Mouse (Mus musculus) neutrophil, adult 5-6 weeks (primary cell): ENCODE measurements around the gene Uba1. TPM values are rescaled to one million over a fixed set of nuclear protein-coding genes. Genes with fewer than 3 reads are reported as not detected.
"Not testable (repeated sequence)": the region's sequence is repeated elsewhere in the genome, so short reads cannot be mapped to it uniquely, and the experiment has no call there.

ENCODE experiments used
- ATAC-seq: fragments of 151-379, 151-347 bp; 2 replicates; pipeline ENCODE4 v1.8.0; 2017; ENCODE audit warnings: mild to moderate bottlenecking, moderate TSS enrichment; ENCODE audit not compliant: insufficient number of reproducible peaks, poor library complexity, low FRiP score, severe bottlenecking; ENCODE audit errors: extremely low read depth
- total RNA-seq: library from RNA; stranded (forward); fragments of 200-1000 nt; gene quantifications from 2 replicates; pipeline ENCODE4 v1.2.3, GENCODE M21; 2017

The Uba1 gene
- total RNA-seq, 1 experiment from 2014 or later, result 177 TPM

GRCm38 (mm10) chrX:20704295-20705082, 46.4 kb downstream of the Uba1 start:
- ATAC-seq, result peak; percentile 88

GRCm38 (mm10) chrX:20705083-20705402, 46.9 kb downstream of the Uba1 start:
- ATAC-seq, result no peak

- no peak for ATAC-seq
These were observed 70.6 kb downstream of the Uba1 start for GRCm38 (mm10) chrX:20728681-20729080.

- ATAC-seq, result not testable (repeated sequence)
These were observed 71.9 kb downstream of the Uba1 start for GRCm38 (mm10) chrX:20730048-20730447.

Other genes with a start within 250 kb of the Uba1 start
- 4.7 and 5.8 TPM in 2 replicates for gene Jade3, start 232.6 kb upstream of the Uba1 start, total RNA-seq
- gene Rgn, start 108.5 kb upstream of the Uba1 start, total RNA-seq, result not detected in 2 replicates
- gene Rbm10, start 40.8 kb upstream of the Uba1 start, total RNA-seq, result 51.0 and 51.7 TPM in 2 replicates
- gene Ndufb11, start 40.7 kb upstream of the Uba1 start, total RNA-seq, result 60.2 and 70.2 TPM in 2 replicates
- gene Cdk16, start 29.6 kb downstream of the Uba1 start, total RNA-seq, result 65.8 and 67.2 TPM in 2 replicates
- gene Usp11, start 45.6 kb downstream of the Uba1 start, total RNA-seq, result 16.7 and 20.8 TPM in 2 replicates
- 92.4 and 100 TPM in 2 replicates for gene Araf, start 139.5 kb downstream of the Uba1 start, total RNA-seq
- gene Timp1, start 211.8 kb downstream of the Uba1 start, total RNA-seq, result not detected in 2 replicates